Mouse (Mus musculus) myocyte (in vitro differentiated cells): ENCODE results near the gene Mrpl58.

Source experiments
- MYOG ChIP-seq, 3 experiments: IDR thresholded peaks; one replicate each; pipeline ENCODE4 v1.6.1; 2011; ENCODE audit warnings: control low read depth in 2 of 3, low read depth in 2 of 3, mild to moderate bottlenecking in 2 of 3; ENCODE audit not compliant: insufficient read length in 2 of 3, control insufficient read depth in 1 of 3, insufficient read depth in 1 of 3
- POLR2A ChIP-seq: IDR thresholded peaks from one replicate; pipeline ENCODE4 v1.6.1; 2011; ENCODE audit warnings: low read depth, mild to moderate bottlenecking, control low read depth, moderate library complexity; ENCODE audit not compliant: insufficient read length
- POLR2AphosphoS2 ChIP-seq: IDR thresholded peaks from one replicate; pipeline ENCODE4 v1.6.1; 2011; ENCODE audit warnings: low read depth, control low read depth; ENCODE audit not compliant: insufficient read length
- TCF12 ChIP-seq: IDR thresholded peaks from one replicate; pipeline ENCODE4 v1.6.1; 2011; ENCODE audit warnings: mild to moderate bottlenecking, control low read depth; ENCODE audit not compliant: poor library complexity, insufficient read depth, severe bottlenecking

GRCm38 (mm10) chr11:115382891-115383290 lies 20.7 kb upstream of the Mrpl58 start:
- TF ChIP-seq POLR2A (no peak), TCF12 (no peak), POLR2AphosphoS2 (peak; percentile 36), MYOG (IDR thresholded peaks at IDR 0.05; ENCODE audit: control insufficient read depth in 1 of 3, insufficient read depth in 1 of 3, insufficient read length in 2 of 3, low read depth in 2 of 3) (no peak)
